11 mouse cellular contexts compared by ENCODE assay signal in genomic region chr17:28452889-28453288, GRCm38 (mm10).
DNase-seq lines count a peak whose midpoint lies in the region; ATAC-seq and TF ChIP-seq lines count a peak whose summit lies in the region.
"Had no signal": no experiment of that assay in that cellular context is flagged by ENCODE, and none has a peak within 500 bp of the region (broad histone marks: within the 10 kb centered on the region; RNA-seq: fewer than 3 reads in every experiment).

No protein-coding gene starts in this region.

- ATAC-seq in forebrain, postnatal 0 days = no peak; the same call in 1 of the 2 replicates
- ATAC-seq in forebrain, embryonic 12.5 days (ENCODE audit: low FRiP score) = no peak
- no peak for ATAC-seq in neural tube, embryonic 13.5 days (ENCODE audit: low read depth)
- peak; percentile 58; the same call in 1 of the 2 replicates for ATAC-seq in stomach, embryonic 16.5 days (ENCODE audit: insufficient read depth, low FRiP score)
- ATAC-seq: lung, postnatal 0 days had no signal

- no peak overlapping the region for H3K9ac ChIP-seq in forebrain, postnatal 0 days
- no peak overlapping the region for H3K9ac ChIP-seq in forebrain, embryonic 12.5 days
- peak overlapping the region; percentile 17; the same call in 1 of the 2 replicates for H3K9ac ChIP-seq in neural tube, embryonic 13.5 days
- no peak overlapping the region for H3K9ac ChIP-seq in stomach, embryonic 16.5 days (ENCODE audit: low read length)

- TF ChIP-seq CTCF in forebrain, postnatal 0 days (IDR thresholded peaks at IDR 0.05; ENCODE audit: low read depth) = no peak

- H3K4me3 ChIP-seq in forebrain, postnatal 0 days (ENCODE audit: low read depth, low read length) = no peak overlapping the region
- H3K4me3 ChIP-seq in forebrain, embryonic 12.5 days (replicated peaks) = no peak overlapping the region
- no peak overlapping the region for H3K4me3 ChIP-seq in neural tube, embryonic 13.5 days
- no peak overlapping the region for H3K4me3 ChIP-seq in stomach, embryonic 16.5 days (replicated peaks; ENCODE audit: low read length)
- H3K4me3 ChIP-seq: heart, embryonic 10.5 days had no signal

- DNase-seq in forebrain, postnatal 0 days = no peak
- no peak for DNase-seq in neural tube, embryonic 10.5 days (ENCODE audit: extremely low spot score, low spot score)
- DNase-seq in kidney, postnatal 36 days = peak; percentile 22 to 53
- no peak for DNase-seq in layer of hippocampus, postnatal 10 days (ENCODE audit: low spot score in 2 of 2)
- DNase-seq in adrenal gland, postnatal 14 days = no peak
- DNase-seq: cerebellum, postnatal 10 days had no signal

- no peaks in the 10 kb centered on the region for H3K36me3 ChIP-seq in forebrain, postnatal 0 days (ENCODE audit: insufficient read depth)
- no peaks in the 10 kb centered on the region for H3K36me3 ChIP-seq in forebrain, embryonic 12.5 days (replicated peaks)
- no peaks in the 10 kb centered on the region for H3K36me3 ChIP-seq in neural tube, embryonic 13.5 days
- no peaks in the 10 kb centered on the region for H3K36me3 ChIP-seq in stomach, embryonic 16.5 days (ENCODE audit: control insufficient read depth, insufficient read depth, low read length)
- H3K36me3 ChIP-seq: heart, embryonic 10.5 days had no signal

- peak overlapping the region; percentile 29; the same call in 1 of the 2 replicates for H3K27ac ChIP-seq in forebrain, postnatal 0 days (ENCODE audit: low read depth, low read length)
- no peak overlapping the region for H3K27ac ChIP-seq in forebrain, embryonic 12.5 days
- no peak overlapping the region for H3K27ac ChIP-seq in neural tube, embryonic 13.5 days (replicated peaks)
- no peak overlapping the region; the same call in 1 of the 2 replicates for H3K27ac ChIP-seq in stomach, embryonic 16.5 days (ENCODE audit: low read length)
- H3K27ac ChIP-seq: heart, embryonic 10.5 days had no signal

- no peak overlapping the region for H3K4me2 ChIP-seq in forebrain, postnatal 0 days (ENCODE audit: low read depth)
- H3K4me2 ChIP-seq in forebrain, embryonic 12.5 days = no peak overlapping the region
- no peak overlapping the region for H3K4me2 ChIP-seq in neural tube, embryonic 13.5 days
- no peak overlapping the region for H3K4me2 ChIP-seq in stomach, embryonic 16.5 days (ENCODE audit: low read depth, low read length)

- H3K27me3 ChIP-seq in forebrain, postnatal 0 days (ENCODE audit: insufficient read depth, low read length) = no peaks in the 10 kb centered on the region
- H3K27me3 ChIP-seq in forebrain, embryonic 12.5 days = no peaks in the 10 kb centered on the region
- H3K27me3 ChIP-seq in neural tube, embryonic 13.5 days = no peaks in the 10 kb centered on the region
- H3K27me3 ChIP-seq in stomach, embryonic 16.5 days (ENCODE audit: control insufficient read depth, insufficient read depth, low read length) = no peaks in the 10 kb centered on the region

- WGBS in forebrain, postnatal 0 days = 62% methylated on average over 6 of the region's 6 CpGs
- WGBS in forebrain, embryonic 12.5 days = 85% methylated on average over 6 of the region's 6 CpGs
- WGBS in neural tube, embryonic 13.5 days = 69% methylated on average over 6 of the region's 6 CpGs
- 45% methylated on average over 6 of the region's 6 CpGs for WGBS in stomach, embryonic 16.5 days

- no peaks in the 10 kb centered on the region for H3K4me1 ChIP-seq in forebrain, postnatal 0 days (ENCODE audit: insufficient read depth)
- H3K4me1 ChIP-seq in forebrain, embryonic 12.5 days = 0 out of 2 replicates have a peak, but pooled peaks cover 3% of the 10 kb centered on the region
- H3K4me1 ChIP-seq in neural tube, embryonic 13.5 days (replicated peaks) = peaks cover 6% of the 10 kb centered on the region
- H3K4me1 ChIP-seq in stomach, embryonic 16.5 days (ENCODE audit: control insufficient read depth, insufficient read depth, low read length) = peaks cover 5% of the 10 kb centered on the region; the same call in 1 of the 2 replicates
- H3K4me1 ChIP-seq: heart, embryonic 10.5 days had no signal

- no peaks in the 10 kb centered on the region for H3K9me3 ChIP-seq in forebrain, postnatal 0 days (ENCODE audit: low read length)
- H3K9me3 ChIP-seq in forebrain, embryonic 12.5 days = no peaks in the 10 kb centered on the region
- no peaks in the 10 kb centered on the region for H3K9me3 ChIP-seq in neural tube, embryonic 13.5 days
- H3K9me3 ChIP-seq in stomach, embryonic 16.5 days (replicated peaks; ENCODE audit: control insufficient read depth, low read length) = no peaks in the 10 kb centered on the region
- H3K9me3 ChIP-seq: heart, embryonic 10.5 days had no signal

Comparison
In these comparisons a context has a peak if more than half of its experiments do, and no peak if none do; other contexts are left out.
1. DNase-seq: peak in kidney, postnatal 36 days (2 of 2); none in forebrain, postnatal 0 days (single experiment), neural tube, embryonic 10.5 days (single experiment), layer of hippocampus, postnatal 10 days (0 of 2) and adrenal gland, postnatal 14 days (single experiment).